Mouse (Mus musculus): ENCODE results near the gene Prdx5.

DNA sequence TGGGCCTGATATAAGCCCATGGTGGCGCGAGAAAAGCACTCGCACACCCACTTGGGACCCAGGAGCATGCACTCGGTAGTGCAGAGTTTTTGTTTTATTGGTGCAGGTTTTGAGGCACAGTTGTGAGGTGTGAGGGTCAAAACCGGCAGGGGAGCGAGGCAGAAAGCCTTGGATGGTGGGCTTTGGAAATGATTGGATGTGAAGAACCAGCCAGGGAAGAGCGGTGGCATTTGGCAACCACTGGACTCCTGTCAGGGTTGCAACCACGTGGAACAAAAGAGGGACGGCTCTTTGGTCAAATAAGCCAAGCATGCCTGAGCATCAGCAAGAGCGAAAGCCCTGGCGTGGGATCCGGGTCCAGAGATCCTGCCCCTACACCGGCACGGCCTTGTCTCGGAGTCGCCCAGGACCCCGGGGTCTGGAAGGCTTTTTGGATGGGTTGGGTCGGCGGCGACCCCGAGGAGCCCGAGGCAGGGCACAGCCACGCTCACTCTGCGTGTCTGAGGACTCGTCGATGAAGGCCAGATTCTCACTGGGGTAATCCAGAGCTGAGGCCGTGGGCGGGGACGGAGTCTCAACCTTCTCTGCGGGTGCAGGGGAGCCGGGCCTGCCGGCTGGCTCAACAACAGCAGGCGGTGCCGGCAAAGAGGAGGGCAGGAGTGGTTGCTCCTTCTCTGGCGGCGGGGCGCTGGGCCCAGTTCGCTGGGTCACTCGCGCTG is 15.9 kb upstream of the Prdx5 start:
- no peak for TF ChIP-seq CTCF (IDR thresholded peaks at IDR 0.05; ENCODE audit: borderline replicate concordance, extremely low read depth, insufficient read depth, insufficient read length)
- no peak for TF ChIP-seq POLR2A (IDR thresholded peaks at IDR 0.05; ENCODE audit: borderline replicate concordance, extremely low read depth, insufficient read depth, insufficient read length, poor library complexity, severe bottlenecking)
